Mouse (Mus musculus) cerebellum, adult 2 months (tissue): ENCODE results near the gene Olfr323.

Experiments used
- CTCF ChIP-seq: fragments of 200-500 bp; IDR thresholded peaks from 2 replicates; pipeline ENCODE4 v1.5.1; 2011; ENCODE audit warnings: low read depth, mild to moderate bottlenecking, control low read depth, low read length, moderate library complexity, borderline replicate concordance; ENCODE audit not compliant: insufficient read depth
- POLR2A ChIP-seq: fragments of 200-500 bp; IDR thresholded peaks from 2 replicates; pipeline ENCODE4 v1.6.1; 2011; ENCODE audit warnings: low read length, control low read depth, borderline replicate concordance; ENCODE audit not compliant: insufficient read depth

DNA sequence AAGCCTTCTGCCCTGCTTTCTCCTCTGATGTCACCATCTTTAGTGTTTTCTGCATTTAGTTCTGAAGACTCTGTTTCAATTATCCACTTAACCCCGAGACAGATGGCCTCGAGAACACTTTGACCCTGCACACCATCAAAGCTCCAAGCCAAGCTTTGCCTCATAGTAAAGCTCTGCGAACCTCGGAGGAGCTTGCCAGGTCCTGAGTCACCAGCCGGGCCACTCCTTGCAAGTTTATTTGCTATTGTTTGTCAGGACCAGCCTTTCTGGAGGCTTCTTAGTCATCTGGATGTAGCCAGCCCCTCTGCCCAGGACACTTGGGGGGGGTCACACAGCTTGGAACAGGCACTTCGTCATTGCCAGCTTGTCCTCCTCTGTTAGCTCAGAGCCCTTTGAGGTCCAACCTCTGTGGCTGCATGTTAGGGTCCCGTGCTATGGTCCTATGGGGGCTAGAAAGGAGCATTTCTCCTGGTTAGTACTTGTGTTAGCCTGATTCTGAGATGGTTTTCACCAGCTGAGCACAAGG is 7.9 kb upstream of the Olfr323 start:
- TF ChIP-seq CTCF (no peak), POLR2A (no peak)
